Mouse (Mus musculus) adrenal gland, postnatal 36 days (tissue): Measurements from ENCODE around the gene Gm20388. TPM values are rescaled to one million over a fixed set of nuclear protein-coding genes. Genes with fewer than 3 reads are reported as not detected.

Source experiments
- DNase-seq, 2 experiments: peaks; one replicate each; pipeline ENCODE4 v3.0.0; 2021; ENCODE audit warnings: mixed read lengths in 1 of 2
- total RNA-seq, 2 experiments: library from RNA; stranded (reverse); gene quantifications; 2 replicates each; pipeline ENCODE4 v1.2.3; 2021

The Gm20388 gene
- total RNA-seq, 2 experiments from 2014 or later = 2.4 to 7.4 TPM

- no peak for DNase-seq
Measured at GRCm38 (mm10) chr8:120598579-120598978, 687.9 kb downstream of the Gm20388 start.

- peak; percentile 85 to 88 for DNase-seq
Measured at GRCm38 (mm10) chr8:120599504-120599903, 688.9 kb downstream of the Gm20388 start.

GRCm38 (mm10) chr8:120602672-120603071, 692.0 kb downstream of the Gm20388 start:
- no peak for DNase-seq

GRCm38 (mm10) chr8:120607460-120607859, 696.8 kb downstream of the Gm20388 start:
- DNase-seq = no peak

- peak; percentile 79 to 84 for DNase-seq
Measured at GRCm38 (mm10) chr8:120607885-120608284, 697.2 kb downstream of the Gm20388 start.

DNA sequence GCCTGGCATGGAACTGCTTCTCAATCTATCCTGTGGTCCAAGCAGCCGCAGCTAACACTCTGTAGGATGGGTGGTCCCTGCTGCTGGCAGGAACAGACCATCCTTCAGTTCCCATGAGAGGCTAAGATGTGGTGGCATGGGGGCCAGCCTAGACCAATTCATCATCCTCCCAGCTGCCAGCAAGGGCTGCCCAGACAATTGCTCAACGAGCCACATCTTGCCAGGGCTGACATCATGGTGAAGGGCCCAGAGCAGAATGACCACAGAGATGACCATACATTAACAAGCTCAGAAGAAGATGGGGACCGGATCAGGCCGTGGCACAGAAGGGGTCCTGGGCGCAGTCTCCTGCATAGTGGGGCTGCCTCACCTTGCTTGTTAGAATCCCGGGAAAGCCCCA, 700.2 kb downstream of the Gm20388 start:
- peak in 1 of 2 experiments; percentile 27 for DNase-seq

DNA sequence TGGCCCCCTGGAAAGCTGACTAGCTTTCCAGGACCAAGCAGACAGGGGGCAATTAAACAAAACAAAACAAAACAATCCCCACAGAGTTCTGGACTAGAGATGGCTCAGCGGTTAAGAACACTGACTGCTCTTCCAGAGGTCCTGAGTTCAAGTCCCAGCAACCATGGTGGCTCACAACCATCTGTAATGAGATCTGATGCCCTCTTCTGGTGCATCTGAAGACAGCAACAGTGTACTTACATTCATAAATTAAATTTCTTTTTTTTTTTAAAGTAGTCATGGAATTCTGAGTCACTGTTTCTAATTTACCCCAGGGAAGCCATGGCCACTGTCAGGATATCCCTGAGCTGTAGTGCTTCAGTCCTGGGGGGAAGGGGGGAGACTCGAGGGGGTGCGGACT, 703.9 kb downstream of the Gm20388 start:
- DNase-seq = no peak

GRCm38 (mm10) chr8:120616663-120617626, 706.3 kb downstream of the Gm20388 start:
- no peak for DNase-seq

- peak; percentile 70 to 78 for DNase-seq
Measured at GRCm38 (mm10) chr8:120618110-120618509, 707.5 kb downstream of the Gm20388 start.

DNA sequence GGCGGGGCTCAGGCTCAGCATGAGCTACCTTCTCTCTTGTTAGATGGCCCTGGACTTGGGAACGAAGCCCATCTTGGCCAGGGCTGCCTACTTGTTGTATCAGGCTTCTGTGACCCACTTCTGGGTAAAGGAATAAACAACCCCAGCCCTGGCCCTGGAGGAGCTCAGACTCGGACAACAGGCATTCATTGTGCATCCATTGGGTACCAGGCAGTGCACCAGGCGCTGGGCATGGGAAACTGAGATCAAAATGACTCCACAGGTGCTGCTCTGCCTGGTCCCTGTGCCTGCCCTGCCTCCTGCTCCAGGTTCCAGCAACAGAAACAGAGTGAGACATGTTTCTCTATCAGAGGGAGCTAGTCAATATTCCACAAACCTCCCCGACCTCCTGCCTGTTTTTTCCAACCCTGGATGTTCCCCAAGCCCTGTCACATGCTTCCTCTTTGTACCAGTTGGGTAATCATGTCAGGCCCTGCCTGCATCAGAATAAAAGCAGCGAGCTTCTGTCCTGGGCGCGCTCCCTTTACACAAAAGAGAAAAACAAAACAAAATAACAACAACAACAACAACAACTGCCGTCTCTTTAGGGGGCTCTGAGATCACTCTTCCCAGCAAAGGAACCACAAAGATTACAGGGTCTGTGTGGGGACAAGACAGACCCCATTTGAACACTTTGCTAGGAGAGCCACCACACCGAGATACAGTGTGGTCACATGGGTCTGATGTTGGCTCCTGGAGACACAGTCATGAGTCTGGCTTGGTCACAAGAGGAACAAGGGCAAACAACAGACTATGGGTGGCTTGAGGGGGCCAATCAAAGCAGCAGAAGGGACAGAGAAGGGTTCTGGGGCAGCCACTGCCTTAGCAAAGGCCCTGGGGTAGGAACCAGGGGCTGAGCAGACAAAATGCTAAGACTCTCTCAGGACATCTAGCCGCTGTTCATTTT, 708.9 kb downstream of the Gm20388 start:
- DNase-seq = no peak

GRCm38 (mm10) chr8:120620441-120620840, 709.8 kb downstream of the Gm20388 start:
- DNase-seq = no peak

- DNase-seq = no peak
Measured at GRCm38 (mm10) chr8:120622161-120622560, 711.5 kb downstream of the Gm20388 start.

DNA sequence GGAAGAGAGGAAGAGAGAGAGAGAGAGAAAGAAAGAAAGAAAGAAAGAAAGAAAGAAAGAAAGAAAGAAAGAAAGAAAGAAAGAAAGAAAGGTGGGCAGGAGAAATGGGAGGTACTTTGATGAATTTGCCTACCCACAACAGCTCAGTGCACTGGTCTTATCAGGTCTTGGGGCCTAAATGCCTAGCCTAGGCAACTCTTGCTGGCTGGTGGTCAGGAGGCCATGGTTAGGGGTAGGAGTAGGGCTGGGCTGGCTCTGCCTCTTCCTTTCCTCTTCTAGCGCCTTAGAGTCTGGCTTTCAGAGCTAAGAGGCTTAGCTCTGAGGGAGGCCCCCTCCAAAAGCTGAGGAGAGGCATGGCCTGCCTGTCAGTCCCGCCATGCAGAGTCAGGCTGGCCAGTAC, 713.0 kb downstream of the Gm20388 start:
- DNase-seq = no peak

DNA sequence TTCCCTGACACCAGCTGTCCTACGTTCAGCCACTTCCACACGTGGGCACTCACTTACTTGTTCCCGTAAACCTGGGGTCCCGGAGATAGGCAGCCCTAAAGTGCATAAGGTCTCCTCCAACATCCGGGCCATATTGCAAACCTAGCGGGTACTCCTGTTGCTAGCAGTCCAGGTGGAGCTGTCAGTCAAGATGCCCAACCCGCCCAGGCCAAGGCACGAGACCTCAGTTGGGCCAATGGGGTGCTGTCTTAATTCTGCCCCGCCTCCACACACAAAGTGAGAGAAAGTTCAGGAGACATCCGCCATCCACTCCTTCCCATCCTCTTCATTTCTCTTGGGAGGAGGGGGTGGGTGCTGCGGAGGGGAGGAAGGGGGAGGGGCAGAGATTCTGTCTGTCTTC, 715.8 kb downstream of the Gm20388 start:
- no peak for DNase-seq

- no peak for DNase-seq
Measured at GRCm38 (mm10) chr8:120627298-120627697, 716.7 kb downstream of the Gm20388 start.

DNA sequence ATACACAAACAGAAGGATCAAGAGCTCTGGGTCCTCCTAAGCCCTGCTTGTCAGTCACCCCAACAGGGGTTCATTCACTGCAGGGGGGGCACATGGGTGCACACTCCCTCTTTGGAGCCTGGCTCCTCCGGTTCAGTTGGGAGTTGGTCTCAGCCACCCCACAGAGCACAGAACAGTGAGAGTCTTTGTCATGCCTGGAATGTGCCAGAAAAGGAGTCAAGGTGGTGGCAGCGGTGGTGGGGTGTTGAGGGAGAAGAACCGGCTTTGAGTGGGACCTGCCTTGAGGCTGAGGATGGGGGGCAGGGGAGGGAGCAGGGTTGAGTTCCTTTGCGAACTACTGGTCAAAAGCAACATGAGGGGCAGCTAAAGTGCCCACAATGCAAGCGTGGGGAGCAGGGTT, 719.4 kb downstream of the Gm20388 start:
- no peak for DNase-seq

- no peak for DNase-seq
Measured at GRCm38 (mm10) chr8:120630848-120631247, 720.2 kb downstream of the Gm20388 start.

- DNase-seq = no peak
Measured at GRCm38 (mm10) chr8:120631441-120632375, 721.1 kb downstream of the Gm20388 start.

DNA sequence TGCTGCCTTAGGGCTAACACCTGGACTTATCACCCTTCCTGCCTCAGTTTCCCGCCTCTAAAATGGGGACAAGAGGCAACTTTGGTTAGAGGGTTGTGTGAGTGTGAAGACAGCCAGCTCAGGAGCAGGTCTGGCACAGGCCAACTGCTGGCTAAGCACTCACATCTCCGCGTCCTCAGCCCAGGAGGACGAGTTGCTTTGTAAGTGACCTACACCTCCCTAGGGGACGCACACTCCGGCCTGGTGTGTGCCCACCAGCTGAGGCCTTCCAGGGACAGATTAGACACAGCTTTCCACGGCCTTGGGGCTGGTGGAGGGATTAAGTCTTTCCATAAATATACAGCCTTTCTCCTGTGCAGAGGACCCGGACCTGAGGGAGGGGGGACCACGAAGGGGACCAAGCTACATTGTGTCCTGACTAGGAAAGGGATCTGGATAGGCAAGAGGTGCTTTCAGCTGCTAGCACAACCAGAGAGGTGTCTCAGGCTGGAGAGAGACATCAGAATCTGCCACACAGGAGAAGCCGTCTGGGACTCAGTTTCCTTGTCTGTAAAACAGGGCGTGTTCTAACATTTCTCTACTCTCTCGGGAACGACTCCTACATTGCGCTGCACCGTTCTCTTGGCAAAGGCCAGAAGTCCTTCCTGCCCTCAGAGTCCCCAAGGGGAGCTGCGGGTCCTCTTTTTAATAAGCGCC, 722.5 kb downstream of the Gm20388 start:
- no peak for DNase-seq

DNA sequence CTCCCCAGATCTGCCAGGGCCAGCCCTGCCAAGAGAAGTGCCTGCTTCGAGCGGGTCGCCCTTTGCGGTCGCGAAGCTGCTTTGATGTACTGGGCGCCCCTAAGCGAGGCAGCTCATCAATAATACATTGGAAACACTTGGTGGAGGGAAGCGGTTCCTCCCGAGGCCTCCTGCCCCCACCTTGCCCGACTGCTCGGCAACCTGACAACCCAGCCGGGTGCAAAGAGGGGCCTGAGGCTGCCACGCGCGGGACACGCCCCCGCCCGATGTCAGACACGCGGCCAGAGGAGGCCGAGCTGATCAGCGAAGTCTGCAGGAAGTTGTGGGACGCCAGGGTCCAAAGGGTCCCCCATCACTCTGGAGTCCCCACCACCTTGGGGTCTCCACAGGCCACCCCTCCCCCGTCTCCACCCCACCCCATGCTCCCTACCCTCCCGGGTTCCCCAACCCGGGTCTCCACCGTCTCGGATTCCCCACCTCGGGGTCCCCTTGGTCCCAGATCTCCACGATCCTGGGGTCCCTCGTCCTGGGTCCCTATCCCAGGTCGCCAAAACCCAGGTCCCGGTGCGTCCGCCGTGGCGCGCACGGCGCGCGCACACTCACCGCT, 723.1 kb downstream of the Gm20388 start:
- DNase-seq = peak; percentile 32 to 59
